Mouse (Mus musculus): Measurements from ENCODE around the gene Ptpn23.

GRCm38 (mm10) chr9:110390843-110391242, 17.2 kb downstream of the Ptpn23 start:
- TF ChIP-seq EP300 (IDR thresholded peaks at IDR 0.05; ENCODE audit: low read depth) (no peak), CTCF (IDR thresholded peaks at IDR 0.05; ENCODE audit: low read depth) (no peak)

Measured in heart, postnatal 0 days (tissue).